Mouse (Mus musculus): ENCODE measurements around the gene Tet1. TPM values are rescaled to one million over a fixed set of nuclear protein-coding genes. Genes with fewer than 3 reads are reported as not detected.
"Not testable (repeated sequence)": the region's sequence is repeated elsewhere in the genome, so short reads cannot be mapped to it uniquely, and the experiment has no call there.

Gene Tet1
- 24.4 and 25.4 TPM in 2 replicates for polyA plus RNA-seq (2015; fragmentation: Nextera tagmentation; extraction: Ambion mirVana)

GRCm38 (mm10) chr10:62908896-62909295 is at the start of gene Tet1:
Gene Tet1, minus strand, starts transcription at chr10:62908996.
- not testable (repeated sequence) for ATAC-seq (ENCODE audit: insufficient number of reproducible peaks, low FRiP score, low TSS enrichment, low read depth); H3K9ac ChIP-seq; H3K4me2 ChIP-seq (replicated peaks); H3K27ac ChIP-seq (replicated peaks); H3K27me3 ChIP-seq; H3K4me1 ChIP-seq; H3K9me3 ChIP-seq (replicated peaks); H3K4me3 ChIP-seq (replicated peaks); H3K36me3 ChIP-seq
- WGBS: no CpG with 5 or more reads among the region's 1 CpGs

DNA sequence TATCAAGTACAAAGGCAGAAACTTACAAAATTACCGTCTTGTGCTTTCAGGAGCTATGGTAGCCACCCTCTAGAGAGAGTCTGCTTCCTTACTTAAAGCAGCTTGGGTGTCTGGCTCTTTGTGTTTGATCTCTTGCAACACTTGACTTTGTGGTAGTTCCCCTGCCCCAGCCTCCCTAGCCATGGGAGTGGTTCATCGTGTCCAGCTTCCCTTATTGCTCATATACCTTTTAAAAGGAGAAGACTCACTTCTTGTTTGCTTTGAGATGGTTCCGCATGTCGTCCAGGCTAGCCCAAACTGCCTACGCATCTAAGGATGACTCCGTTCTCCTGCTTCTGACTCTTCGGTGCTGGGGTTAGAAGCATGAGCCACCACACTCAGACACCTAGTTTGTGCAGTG is 39.8 kb upstream of the Tet1 start:
- H3K36me3 ChIP-seq: peaks cover 22% of the 10 kb centered on the region

GRCm38 (mm10) chr10:62946738-62947471 is 38.1 kb upstream of the Tet1 start, which contains the start of gene Dna2:
Gene Dna2, plus strand, starts transcription at chr10:62947026.
- Histone ChIP-seq H3K27ac (replicated peaks) (peak within 1 kb of the TSS; percentile 87), H3K4me3 (replicated peaks) (peak within 1 kb of the TSS; percentile 70), H3K36me3 (peaks cover 37% of the 10 kb centered on the region), H3K4me1 (no peaks in the 10 kb centered on the region), H3K9me3 (replicated peaks) (no peaks in the 10 kb centered on the region), H3K4me2 (replicated peaks) (peak within 1 kb of the TSS; percentile 86), H3K27me3 (no peaks in the 10 kb centered on the region), H3K9ac (peak within 1 kb of the TSS; percentile 80)
- WGBS: under 1% methylated on average over 68 of the region's 68 CpGs
- ATAC-seq (ENCODE audit: insufficient number of reproducible peaks, low FRiP score, low TSS enrichment, low read depth): peak; percentile 78

More for the DNA sequence above, 39.8 kb upstream of the Tet1 start:
- H3K27me3 ChIP-seq: no peaks in the 10 kb centered on the region
- no peak overlapping the region for H3K9ac ChIP-seq
- no peak overlapping the region for H3K4me2 ChIP-seq (replicated peaks)
- no peak overlapping the region for H3K27ac ChIP-seq (replicated peaks)
- H3K9me3 ChIP-seq (replicated peaks): no peaks in the 10 kb centered on the region
- no peak for ATAC-seq (ENCODE audit: insufficient number of reproducible peaks, low FRiP score, low TSS enrichment, low read depth)
- no peak overlapping the region for H3K4me3 ChIP-seq (replicated peaks)
- WGBS: 91% methylated on average over 7 of the region's 7 CpGs
- H3K4me1 ChIP-seq: no peaks in the 10 kb centered on the region

GRCm38 (mm10) chr10:62944975-62945580 is 36.3 kb upstream of the Tet1 start:
- Histone ChIP-seq H3K4me3 (replicated peaks) (no peak overlapping the region), H3K4me1 (no peaks in the 10 kb centered on the region), H3K27ac (replicated peaks) (no peak overlapping the region), H3K9ac (no peak overlapping the region), H3K36me3 (peaks cover 28% of the 10 kb centered on the region), H3K9me3 (replicated peaks) (no peaks in the 10 kb centered on the region), H3K4me2 (replicated peaks) (no peak overlapping the region), H3K27me3 (no peaks in the 10 kb centered on the region)
- no peak for ATAC-seq (ENCODE audit: insufficient number of reproducible peaks, low FRiP score, low TSS enrichment, low read depth)
- 82% methylated on average over 10 of the region's 10 CpGs for WGBS

- H3K9me3 ChIP-seq (replicated peaks): no peaks in the 10 kb centered on the region
- H3K27ac ChIP-seq (replicated peaks): no peak overlapping the region
- no peak overlapping the region for H3K4me3 ChIP-seq (replicated peaks)
- 90% methylated on average over 1 of the region's 1 CpGs for WGBS
- no peaks in the 10 kb centered on the region for H3K4me1 ChIP-seq
- no peak overlapping the region for H3K4me2 ChIP-seq (replicated peaks)
- H3K36me3 ChIP-seq: peaks cover 47% of the 10 kb centered on the region
- no peak overlapping the region for H3K9ac ChIP-seq
- no peak for ATAC-seq (ENCODE audit: insufficient number of reproducible peaks, low FRiP score, low TSS enrichment, low read depth)
- H3K27me3 ChIP-seq: no peaks in the 10 kb centered on the region
Observed at GRCm38 (mm10) chr10:62932381-62932780, 23.6 kb upstream of the Tet1 start.

DNA sequence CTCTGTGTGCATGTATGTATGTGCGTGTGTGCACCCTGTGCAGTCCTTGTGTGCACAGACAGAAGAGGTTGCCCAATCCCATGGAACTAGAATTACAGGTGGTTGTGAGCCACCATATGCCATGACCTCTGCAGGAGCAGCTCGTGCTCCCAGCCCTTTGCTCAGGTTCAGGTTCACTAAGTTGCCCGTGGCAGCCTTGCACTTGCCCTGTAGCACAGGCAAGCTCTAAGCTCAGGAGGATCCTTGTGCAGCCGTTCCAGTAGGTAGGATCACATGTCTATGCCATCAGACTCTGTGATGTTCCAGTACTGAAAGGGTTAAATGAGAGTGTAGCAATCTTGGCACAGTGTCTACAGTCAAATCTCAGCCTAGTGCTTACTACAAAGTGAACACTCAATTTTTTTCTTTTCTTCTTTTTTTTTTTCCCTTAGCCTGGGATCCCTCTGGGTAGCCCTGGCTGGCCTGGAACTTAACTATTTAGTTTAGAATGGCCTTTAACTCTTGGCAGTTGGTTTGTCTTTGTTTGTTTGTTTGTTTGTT is 15.4 kb upstream of the Tet1 start:
- no peak overlapping the region for H3K4me2 ChIP-seq (replicated peaks)
- no peak overlapping the region for H3K4me3 ChIP-seq (replicated peaks)
- no peaks in the 10 kb centered on the region for H3K9me3 ChIP-seq (replicated peaks)
- peaks cover 17% of the 10 kb centered on the region for H3K4me1 ChIP-seq
- no peak for ATAC-seq (ENCODE audit: insufficient number of reproducible peaks, low FRiP score, low TSS enrichment, low read depth)
- H3K36me3 ChIP-seq: peaks cover 13% of the 10 kb centered on the region
- no peak overlapping the region for H3K27ac ChIP-seq (replicated peaks)
- WGBS: 84% methylated on average over 4 of the region's 4 CpGs
- H3K9ac ChIP-seq: no peak overlapping the region
- no peaks in the 10 kb centered on the region for H3K27me3 ChIP-seq

GRCm38 (mm10) chr10:62920766-62921156 is 12.0 kb upstream of the Tet1 start:
- ATAC-seq (ENCODE audit: insufficient number of reproducible peaks, low FRiP score, low TSS enrichment, low read depth): peak; percentile 69
- Histone ChIP-seq H3K27me3 (no peaks in the 10 kb centered on the region), H3K9ac (peak overlapping the region; percentile 100), H3K4me3 (replicated peaks) (peak overlapping the region; percentile 100), H3K4me2 (replicated peaks) (peak overlapping the region; percentile 77), H3K9me3 (replicated peaks) (no peaks in the 10 kb centered on the region), H3K4me1 (peaks cover 17% of the 10 kb centered on the region), H3K36me3 (no peaks in the 10 kb centered on the region), H3K27ac (replicated peaks) (peak overlapping the region; percentile 88)
- WGBS: under 1% methylated on average over 29 of the region's 29 CpGs

DNA sequence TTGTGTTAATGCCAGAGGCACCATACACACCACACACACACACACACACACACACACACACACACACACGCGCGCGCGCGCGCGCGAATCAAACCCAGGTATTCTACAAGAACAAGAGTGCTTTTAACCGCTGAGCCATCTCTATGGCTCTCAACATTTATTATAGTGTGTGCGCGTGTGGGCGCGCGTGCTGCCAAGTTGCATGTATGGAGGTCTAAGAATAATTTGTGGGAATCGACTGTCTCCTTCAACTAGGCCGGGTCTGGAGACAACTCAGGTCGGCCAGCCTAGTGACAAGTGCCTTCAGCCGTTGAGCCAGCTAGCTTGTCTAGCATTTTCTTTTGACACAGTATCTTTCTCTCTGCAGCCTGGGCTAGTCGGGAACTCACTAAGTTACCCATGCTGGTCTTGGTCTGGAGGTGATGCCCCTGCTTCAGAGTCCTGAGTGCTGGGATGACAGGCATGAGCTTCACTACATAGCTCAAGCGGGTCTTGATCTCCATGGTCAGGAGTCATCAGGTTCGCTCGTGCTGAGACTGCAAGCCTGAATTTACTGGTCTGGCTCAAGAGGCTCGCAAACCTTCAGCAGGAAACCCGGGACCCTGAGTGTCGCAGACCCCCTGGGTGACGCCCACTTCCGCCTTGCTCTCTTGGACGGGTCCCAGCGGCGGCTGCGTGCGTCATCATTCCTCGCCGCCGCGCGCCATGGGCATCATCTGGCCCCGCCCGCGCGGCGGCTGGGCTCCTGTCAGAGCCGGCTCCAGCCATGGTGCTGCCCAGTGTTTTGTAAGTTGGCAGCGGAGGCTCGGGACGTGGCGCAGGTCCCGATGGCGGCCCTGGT is 11.3 kb upstream of the Tet1 start, which contains the start of gene Slc25a16:
Gene Slc25a16 (plus strand): TSS at position 709 of the 841 bp plus-strand sequence.
- Histone ChIP-seq H3K27ac (replicated peaks) (peak within 1 kb of the TSS; percentile 88), H3K4me2 (replicated peaks) (peak within 1 kb of the TSS; percentile 77), H3K27me3 (no peaks in the 10 kb centered on the region), H3K9ac (peak within 1 kb of the TSS; percentile 100), H3K36me3 (no peaks in the 10 kb centered on the region), H3K9me3 (replicated peaks) (no peaks in the 10 kb centered on the region), H3K4me1 (peaks cover 17% of the 10 kb centered on the region), H3K4me3 (replicated peaks) (peak within 1 kb of the TSS; percentile 100)
- ATAC-seq (ENCODE audit: insufficient number of reproducible peaks, low FRiP score, low TSS enrichment, low read depth): peak; percentile 95
- WGBS: 4% methylated on average over 50 of the region's 50 CpGs

- Histone ChIP-seq H3K9ac (no peak overlapping the region), H3K9me3 (replicated peaks) (no peaks in the 10 kb centered on the region), H3K36me3 (no peaks in the 10 kb centered on the region), H3K4me3 (replicated peaks) (no peak overlapping the region), H3K27ac (replicated peaks) (no peak overlapping the region), H3K4me2 (replicated peaks) (no peak overlapping the region), H3K27me3 (no peaks in the 10 kb centered on the region), H3K4me1 (peaks cover 14% of the 10 kb centered on the region)
- no peak for ATAC-seq (ENCODE audit: insufficient number of reproducible peaks, low FRiP score, low TSS enrichment, low read depth)
- 78% methylated on average over 3 of the region's 3 CpGs for WGBS
Observed at GRCm38 (mm10) chr10:62918985-62919384, 10.2 kb upstream of the Tet1 start.

DNA sequence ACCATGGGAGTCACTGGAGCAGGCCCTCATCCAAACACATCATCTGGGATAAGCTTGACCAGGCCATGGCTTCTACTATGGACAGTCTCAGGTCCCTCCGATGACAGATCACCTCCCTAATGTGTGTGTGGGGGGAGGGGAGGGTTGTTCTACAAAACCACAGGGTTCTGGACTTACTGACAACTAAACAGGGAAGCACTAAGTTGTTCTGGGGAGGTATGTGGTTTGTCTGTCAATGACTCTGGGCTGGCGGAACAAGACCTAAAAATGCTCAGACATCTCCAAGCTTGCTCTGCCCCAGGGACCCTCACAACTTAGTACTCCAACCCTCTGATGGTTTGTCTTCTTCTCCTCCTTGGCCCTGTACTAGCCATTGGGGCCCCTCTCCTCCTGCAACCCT is 2.3 kb upstream of the Tet1 start:
- ATAC-seq (ENCODE audit: insufficient number of reproducible peaks, low FRiP score, low TSS enrichment, low read depth): no peak
- 83% methylated on average over 2 of the region's 2 CpGs for WGBS
- no peaks in the 10 kb centered on the region for H3K27me3 ChIP-seq
- H3K4me1 ChIP-seq: no peaks in the 10 kb centered on the region
- no peak overlapping the region for H3K27ac ChIP-seq (replicated peaks)
- H3K4me2 ChIP-seq (replicated peaks): no peak overlapping the region
- H3K9me3 ChIP-seq (replicated peaks): no peaks in the 10 kb centered on the region
- H3K9ac ChIP-seq: no peak overlapping the region
- H3K36me3 ChIP-seq: no peaks in the 10 kb centered on the region
- no peak overlapping the region for H3K4me3 ChIP-seq (replicated peaks)

DNA sequence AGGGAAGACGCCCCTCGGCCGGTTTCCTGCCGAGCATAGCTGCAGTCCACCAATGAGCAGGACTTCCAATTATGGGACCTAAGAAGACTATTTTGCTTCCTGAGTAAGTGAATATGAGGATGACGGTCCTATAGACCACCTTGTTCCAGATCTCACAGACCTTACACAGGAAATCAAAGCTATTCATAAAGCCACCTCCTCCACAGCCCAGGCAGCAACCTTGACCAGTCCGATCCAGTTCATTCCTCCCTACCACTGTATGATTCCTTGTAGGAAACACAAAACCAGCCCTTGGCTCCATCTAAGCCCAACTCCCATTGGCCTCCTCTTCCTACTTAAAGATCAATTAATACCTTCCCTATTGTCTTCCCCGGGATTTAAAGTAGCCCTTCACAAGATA is 2.5 kb downstream of the Tet1 start:
- no peak overlapping the region for H3K4me3 ChIP-seq (replicated peaks)
- no peak for ATAC-seq (ENCODE audit: insufficient number of reproducible peaks, low FRiP score, low TSS enrichment, low read depth)

More for the DNA sequence above, 2.5 kb downstream of the Tet1 start:
- no peak overlapping the region for H3K27ac ChIP-seq (replicated peaks)
- H3K4me2 ChIP-seq (replicated peaks): no peak overlapping the region
- H3K9ac ChIP-seq: no peak overlapping the region
- WGBS: 86% methylated on average over 7 of the region's 7 CpGs
- H3K36me3 ChIP-seq: no peaks in the 10 kb centered on the region
- H3K9me3 ChIP-seq (replicated peaks): no peaks in the 10 kb centered on the region
- H3K4me1 ChIP-seq: no peaks in the 10 kb centered on the region
- no peaks in the 10 kb centered on the region for H3K27me3 ChIP-seq
